Mouse (Mus musculus): Measurements from ENCODE around the gene Gm9999.

DNA sequence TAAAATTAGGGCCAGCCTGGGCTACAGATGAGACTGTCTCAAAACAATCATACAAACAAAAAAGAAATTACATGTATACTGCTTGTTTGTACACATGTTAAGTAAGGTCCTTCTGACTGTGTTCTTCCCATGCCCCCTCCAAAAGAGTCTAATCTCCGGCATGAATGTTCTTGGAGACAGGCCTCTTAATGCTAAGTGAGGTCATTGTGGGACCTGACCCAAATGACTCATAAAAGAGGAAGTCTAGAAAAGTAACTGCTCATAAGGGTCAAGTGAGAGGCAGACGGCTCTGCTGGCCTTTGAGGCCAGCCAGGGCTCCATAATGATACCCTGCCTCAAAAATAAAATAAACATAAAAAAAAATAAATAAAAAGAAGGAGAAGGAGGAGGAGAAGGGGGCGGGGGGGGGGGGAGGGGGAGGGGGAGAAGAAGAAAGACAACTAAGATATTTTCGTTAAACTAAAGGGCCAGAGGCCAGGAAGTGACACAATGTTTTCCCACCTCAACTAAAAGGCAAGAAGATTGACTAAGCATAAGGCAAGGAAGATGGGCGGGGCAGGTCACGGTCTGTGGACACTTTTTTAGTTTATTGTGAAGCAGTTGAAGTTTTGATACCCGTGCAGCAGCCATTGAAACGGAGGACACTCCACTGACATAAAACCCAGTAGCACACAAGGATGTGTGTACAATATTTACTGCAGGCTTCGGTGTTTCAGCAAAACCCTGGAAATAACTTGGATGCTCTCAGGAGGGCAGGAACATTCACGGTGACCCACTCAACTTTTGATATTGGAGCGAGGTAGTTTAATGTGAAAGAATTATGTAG is 31.4 kb downstream of the Gm9999 start:
- TF ChIP-seq CTCF (IDR thresholded peaks at IDR 0.05; ENCODE audit: low read depth) = no peak
- TF ChIP-seq EP300 (IDR thresholded peaks at IDR 0.05; ENCODE audit: low read depth) = no peak

Measured in liver, embryonic 14.5 days (tissue).